Mouse (Mus musculus) right cerebral cortex, postnatal 14 days (tissue): ENCODE measurements at regions not wholly inside any gene's neighbourhood (a gene's known extent, or its start where the extent isn't known, plus 50 kb on each side); places are given as distances from the start of the nearest gene placed in this dataset.
A peak's percentile ranks its signal among the peaks of the same experiment; 100 is the strongest.

Experiments
- DNase-seq: peaks from one replicate; pipeline ENCODE4 v3.0.0; 2022

GRCm38 (mm10) chr10:118628000-118628399 is 187.2 kb downstream of the Ifng start:
- no peak for DNase-seq

- no peak for DNase-seq
Measured at GRCm38 (mm10) chr10:118629360-118630040, 188.7 kb downstream of the Ifng start.

DNA sequence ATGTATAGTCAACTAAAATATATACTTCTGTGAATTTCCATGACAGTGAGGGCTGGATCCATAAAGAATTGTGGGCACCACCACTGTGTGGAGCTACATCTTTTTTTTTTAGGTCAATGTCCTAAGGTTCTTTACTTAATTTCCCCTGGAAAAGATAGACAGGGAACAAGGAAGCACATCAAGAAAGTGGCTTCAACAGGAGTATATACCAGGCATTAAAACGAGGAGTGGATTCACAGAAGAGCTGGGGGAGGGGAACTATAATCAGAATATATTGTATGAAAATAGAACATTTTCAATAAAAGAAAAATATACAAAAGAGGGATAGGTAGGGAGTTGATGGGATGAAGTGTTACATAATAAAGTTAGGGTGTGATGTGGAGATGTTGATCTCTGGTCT is 190.9 kb downstream of the Ifng start:
- no peak for DNase-seq

- DNase-seq = no peak
Measured at GRCm38 (mm10) chr10:118632187-118632586, 191.3 kb downstream of the Ifng start.

DNA sequence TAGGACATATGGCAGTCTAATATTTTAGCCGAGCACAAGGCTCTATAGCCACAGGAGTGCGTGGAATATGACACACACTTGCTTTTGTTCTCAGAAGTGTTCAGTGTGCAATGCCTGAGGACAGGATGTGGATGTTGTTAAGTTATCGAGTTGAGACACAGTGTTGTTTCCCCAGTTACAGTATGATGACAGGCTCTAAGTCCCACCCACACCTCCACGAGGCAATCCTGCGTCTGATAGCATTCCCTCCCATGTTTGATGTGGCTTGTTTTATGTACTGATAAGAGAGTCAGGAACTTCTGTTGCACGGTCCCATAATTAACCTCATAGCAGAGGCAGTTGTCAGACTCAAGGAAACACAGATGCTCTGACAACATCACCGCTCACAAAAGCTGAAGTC is 192.6 kb downstream of the Ifng start:
- no peak for DNase-seq

GRCm38 (mm10) chr10:118639097-118639496 is 198.3 kb downstream of the Ifng start:
- DNase-seq = no peak

GRCm38 (mm10) chr10:118640121-118640809 is 199.4 kb downstream of the Ifng start:
- peak; percentile 21 for DNase-seq

- no peak for DNase-seq
Measured at GRCm38 (mm10) chr10:118640810-118641427, 200.1 kb downstream of the Ifng start.

GRCm38 (mm10) chr10:118643622-118644021 is 202.8 kb downstream of the Ifng start:
- no peak for DNase-seq

- no peak for DNase-seq
Measured at GRCm38 (mm10) chr10:118648111-118648510, 207.3 kb downstream of the Ifng start.

DNA sequence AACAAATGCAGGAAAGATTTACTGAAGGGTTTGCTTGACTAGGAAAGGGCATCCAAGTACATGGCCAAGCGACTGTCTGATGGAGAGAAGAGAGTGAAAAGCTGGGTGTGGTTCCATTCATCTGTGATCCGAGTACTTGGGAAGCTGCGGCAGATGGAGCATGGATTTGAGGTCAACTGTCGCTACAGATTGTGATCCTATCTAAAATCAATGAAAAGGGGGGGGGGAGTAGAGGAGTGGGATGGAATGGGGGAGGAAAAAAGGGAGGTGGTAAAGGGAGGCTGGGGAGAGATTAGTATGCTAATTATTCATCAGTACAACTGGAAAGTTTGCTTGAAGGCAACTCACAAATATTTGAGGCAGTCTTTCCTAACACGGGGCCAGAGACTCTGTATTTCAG is 213.4 kb downstream of the Dyrk2 start:
- no peak for DNase-seq

GRCm38 (mm10) chr10:118666009-118666408 is 204.0 kb downstream of the Dyrk2 start:
- DNase-seq = no peak

DNA sequence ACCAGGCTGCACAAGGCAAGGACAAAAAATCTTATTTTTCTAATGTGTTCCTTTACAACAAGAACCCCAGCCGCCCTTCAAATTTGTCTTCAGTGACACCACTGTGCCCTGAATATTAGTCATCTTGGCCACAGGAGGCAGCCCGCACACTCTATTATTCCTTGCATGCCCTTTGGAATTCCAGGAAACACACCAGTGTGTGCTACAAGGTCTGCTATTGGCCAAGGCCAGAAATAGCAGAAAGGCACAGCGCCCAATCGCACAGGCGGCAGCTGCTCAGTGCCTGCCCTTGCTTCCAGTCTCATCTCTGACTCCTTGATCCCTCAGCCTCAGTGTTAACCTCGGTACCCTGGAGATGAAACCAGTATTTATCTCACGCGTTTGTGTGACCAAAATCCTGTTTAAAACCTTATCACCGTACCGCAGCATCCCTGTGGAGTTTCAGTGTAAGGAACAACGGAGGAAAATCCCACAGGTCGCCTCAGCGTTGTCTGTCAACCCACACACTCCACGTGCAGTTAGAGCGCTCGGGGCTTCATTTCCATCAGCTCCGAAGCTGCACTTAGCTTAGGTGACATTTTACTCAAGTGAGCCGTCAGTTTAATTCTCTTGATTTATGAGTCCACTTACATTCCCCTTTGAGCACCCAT is 194.1 kb downstream of the Dyrk2 start:
- no peak for DNase-seq

DNA sequence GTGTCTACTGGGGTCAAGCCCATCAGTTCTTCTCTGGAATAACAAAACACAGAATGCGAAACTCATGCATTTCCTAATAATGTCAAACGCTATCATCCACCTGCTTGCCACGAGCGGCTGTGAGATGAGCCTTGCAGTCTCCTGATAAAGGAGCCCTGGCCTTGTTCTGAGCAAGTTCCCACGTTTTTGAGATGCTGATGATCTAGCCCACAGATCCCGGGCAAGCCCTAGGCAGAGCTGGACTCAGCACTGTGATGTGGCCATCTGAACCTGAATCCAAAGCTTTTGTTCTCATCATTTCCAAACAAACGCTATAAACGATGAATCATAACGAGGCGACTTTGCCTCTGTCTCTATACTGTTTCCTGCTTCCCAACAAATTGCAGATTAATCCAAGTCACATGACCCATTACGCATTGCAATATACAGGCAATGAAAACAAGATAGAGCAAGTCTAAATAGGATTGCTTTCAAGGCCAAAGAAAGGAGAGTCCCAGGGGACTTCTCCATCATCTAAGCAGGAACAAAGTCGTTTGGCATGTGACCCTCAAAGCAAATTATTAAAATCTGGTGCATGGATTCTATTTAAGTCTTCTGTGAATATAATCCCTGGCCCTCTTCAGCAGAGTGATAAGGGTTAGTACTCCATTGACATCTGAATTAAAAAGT is 191.1 kb downstream of the Dyrk2 start:
- DNase-seq = no peak

GRCm38 (mm10) chr10:118679507-118679906 is 190.5 kb downstream of the Dyrk2 start:
- no peak for DNase-seq

- no peak for DNase-seq
Measured at GRCm38 (mm10) chr10:118680896-118681295, 189.1 kb downstream of the Dyrk2 start.

DNA sequence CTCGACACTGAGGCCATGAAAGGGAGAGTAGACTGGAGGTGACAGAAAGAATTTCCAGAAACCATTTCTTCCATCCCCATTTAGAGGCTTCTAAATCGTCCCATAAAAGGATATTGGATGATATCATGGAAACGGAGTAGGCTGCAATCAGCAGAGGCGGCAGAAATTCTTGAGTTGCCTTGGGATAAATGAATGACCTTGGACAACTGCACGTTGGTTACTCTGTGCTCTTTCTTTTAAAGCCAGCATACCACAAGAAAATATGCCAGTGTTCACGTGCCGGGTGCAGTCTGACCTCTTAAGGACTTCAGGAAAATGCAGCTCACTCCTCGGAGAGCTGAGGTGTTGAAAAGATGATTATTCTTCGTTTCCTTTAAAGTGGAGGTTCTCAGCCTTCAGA is 186.7 kb downstream of the Dyrk2 start:
- no peak for DNase-seq

GRCm38 (mm10) chr10:118699292-118699691 is 170.7 kb downstream of the Dyrk2 start:
- no peak for DNase-seq

DNA sequence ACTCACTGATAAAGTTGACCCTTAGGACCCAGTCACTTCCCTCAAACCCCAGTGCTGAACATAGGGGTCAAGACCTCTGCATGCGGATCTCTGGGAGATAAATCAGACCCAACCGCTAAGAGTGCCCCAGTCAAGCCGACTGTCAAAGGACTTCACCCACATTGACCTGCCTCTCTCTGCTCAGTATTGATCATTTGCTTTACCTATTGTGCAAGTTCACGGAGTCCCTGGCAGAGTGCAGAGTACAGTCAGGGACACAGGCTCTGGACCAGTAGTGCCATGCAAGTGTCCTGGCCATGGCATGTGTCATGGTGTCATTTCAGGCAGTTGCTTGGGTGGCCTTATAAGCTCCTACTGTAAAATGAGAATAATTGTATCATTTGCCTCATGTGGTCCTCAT is 169.9 kb downstream of the Dyrk2 start:
- DNase-seq = no peak

DNA sequence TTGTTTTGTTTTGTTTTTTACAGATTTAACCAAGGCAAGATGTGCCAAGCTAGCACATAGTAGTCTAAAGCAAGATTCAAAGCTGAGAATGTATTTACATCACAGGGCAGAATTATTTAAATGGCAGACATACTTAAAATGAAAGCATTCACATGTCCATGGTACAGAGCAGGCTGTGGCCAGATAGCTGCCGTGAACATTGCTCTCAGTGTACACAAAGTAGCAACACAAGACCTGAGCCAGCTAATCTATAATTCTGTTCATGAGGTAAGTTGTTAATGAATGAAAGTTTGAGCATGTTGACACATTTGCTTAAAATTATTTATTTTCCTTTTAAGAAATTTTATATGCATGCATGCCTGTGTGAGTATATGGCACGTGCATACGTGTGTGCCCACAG is 164.0 kb downstream of the Dyrk2 start:
- no peak for DNase-seq

GRCm38 (mm10) chr10:118709718-118710117 is 160.3 kb downstream of the Dyrk2 start:
- DNase-seq = no peak

GRCm38 (mm10) chr10:118711529-118711928 is 158.5 kb downstream of the Dyrk2 start:
- no peak for DNase-seq

- DNase-seq = no peak
Measured at GRCm38 (mm10) chr10:118711951-118712350, 158.1 kb downstream of the Dyrk2 start.
